Mouse (Mus musculus) gastrocnemius, adult 2 months (tissue): ENCODE measurements at regions not wholly inside any gene's neighbourhood (a gene's known extent, or its start where the extent isn't known, plus 50 kb on each side); places are given as distances from the start of the nearest gene placed in this dataset.

ENCODE experiments used
- DNase-seq: peaks from one replicate; pipeline ENCODE4 v3.0.0; 2022
- H3K27ac ChIP-seq: fragments of 200-600 bp; 2 replicates; pipeline ENCODE4 v1.8.1; 2022; ENCODE audit warnings: mild to moderate bottlenecking
- H3K4me3 ChIP-seq: fragments of 200-600 bp; 2 replicates; pipeline ENCODE4 v1.8.1; 2022; ENCODE audit warnings: mild to moderate bottlenecking, moderate library complexity
- CTCF ChIP-seq: fragments of 200-600 bp; IDR thresholded peaks from 2 replicates; pipeline ENCODE4 v1.8.1; 2022; ENCODE audit warnings: antibody characterized with exemption, mild to moderate bottlenecking, moderate library complexity
- intact Hi-C: fragments of 180-260 bp; cut with DNase I; formaldehyde crosslinking; loops from one replicate; pipeline ENCODE4 v1.15.1; 2025

DNA sequence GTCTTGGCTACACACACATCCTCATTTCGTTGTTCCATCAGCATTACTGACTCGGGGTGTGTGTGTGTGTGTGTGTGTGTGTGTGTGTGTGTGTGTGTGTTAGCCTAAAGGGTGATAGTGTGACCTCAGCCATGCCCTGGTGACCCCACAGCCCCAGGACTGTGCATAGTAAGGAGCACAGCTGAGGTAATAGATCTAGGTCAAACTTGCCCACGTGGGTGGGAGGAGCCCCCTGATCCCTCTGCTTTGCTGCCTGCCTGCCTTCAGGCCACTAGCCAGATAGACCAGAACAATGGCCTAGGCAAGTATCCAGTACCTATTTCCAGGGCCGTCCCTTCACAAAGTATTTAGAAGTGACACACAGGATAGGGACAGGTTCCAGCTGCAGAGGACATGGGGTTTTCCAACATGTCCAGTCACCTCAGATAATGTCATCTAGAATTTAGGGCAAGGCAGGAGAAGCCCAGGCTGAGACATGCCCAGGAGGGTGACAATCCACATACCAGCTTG, 70.6 kb upstream of the Nectin1 start:
- DNase-seq = peak; percentile 27

DNA sequence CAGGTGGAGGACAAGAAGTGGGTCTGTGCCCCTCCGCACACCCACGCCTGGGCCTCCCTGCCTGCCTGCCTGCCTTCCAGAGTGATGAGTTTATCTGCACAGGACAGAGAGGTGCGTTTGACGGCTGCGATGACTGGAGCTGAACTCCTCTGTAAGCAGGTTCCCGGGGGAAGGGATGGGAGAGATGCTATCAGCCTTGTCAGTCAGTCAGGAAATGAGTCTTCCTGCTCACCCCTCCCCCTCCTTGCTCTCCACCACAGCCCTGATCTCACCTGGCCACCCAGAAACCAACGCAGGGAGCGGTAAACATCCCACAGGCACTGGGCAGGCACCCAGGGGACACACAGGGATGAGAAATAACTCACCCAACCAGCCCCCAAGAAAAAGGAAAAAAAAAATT, 69.5 kb upstream of the Nectin1 start:
- Histone ChIP-seq H3K27ac (no peak overlapping the region), H3K4me3 (no peak overlapping the region)
- no peak for TF ChIP-seq CTCF
- no peak for DNase-seq
- intact Hi-C loops = no loop called here

More for the DNA sequence above, 70.6 kb upstream of the Nectin1 start:
- H3K4me3 ChIP-seq = no peak overlapping the region
- no peak overlapping the region for H3K27ac ChIP-seq
- intact Hi-C loops = no loop called here
- TF ChIP-seq CTCF = no peak

DNA sequence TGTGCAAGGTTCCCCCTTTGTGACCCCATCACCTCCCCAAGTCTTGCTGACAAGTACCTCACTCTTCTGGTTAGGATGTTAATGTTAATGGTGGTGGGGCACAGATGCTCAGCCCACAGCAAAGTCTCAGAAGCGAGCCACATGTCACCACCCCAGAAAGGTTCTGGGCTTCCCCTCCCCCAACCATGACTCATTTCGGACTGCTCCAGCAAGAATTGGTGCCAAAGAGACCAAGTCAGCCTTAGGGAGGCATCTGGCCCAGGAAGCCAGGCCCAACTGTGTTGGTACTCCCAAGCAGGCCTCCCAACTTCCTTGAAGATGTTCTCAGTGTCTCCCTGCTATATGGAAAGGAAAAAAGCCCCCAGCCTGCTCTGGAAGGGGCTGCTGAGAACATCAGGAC, 67.8 kb upstream of the Nectin1 start:
- Histone ChIP-seq H3K27ac (no peak overlapping the region), H3K4me3 (no peak overlapping the region)
- DNase-seq = no peak
- no peak for TF ChIP-seq CTCF
- intact Hi-C loops = no loop called here

DNA sequence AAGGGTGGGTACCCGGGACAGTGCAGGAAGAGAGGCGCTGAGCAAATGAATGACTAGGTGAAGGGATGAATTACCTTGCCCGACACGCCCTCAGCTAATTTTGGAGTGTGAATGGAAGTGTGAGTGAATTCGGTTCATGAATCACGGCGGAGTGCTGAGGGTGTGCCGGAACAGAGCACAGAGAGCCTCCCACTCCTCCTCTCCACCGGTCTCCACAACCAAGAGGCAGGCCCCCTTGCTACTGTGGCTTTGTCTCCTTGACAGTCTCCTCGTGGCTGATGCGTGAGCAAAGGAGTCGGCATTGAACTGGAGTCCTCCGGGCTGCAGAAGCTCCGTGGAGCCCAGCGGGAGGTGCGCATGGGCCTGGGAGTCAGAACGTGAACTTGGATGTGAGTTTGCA, 64.5 kb upstream of the Nectin1 start:
- intact Hi-C loops = no loop called here
- TF ChIP-seq CTCF = no peak

DNA sequence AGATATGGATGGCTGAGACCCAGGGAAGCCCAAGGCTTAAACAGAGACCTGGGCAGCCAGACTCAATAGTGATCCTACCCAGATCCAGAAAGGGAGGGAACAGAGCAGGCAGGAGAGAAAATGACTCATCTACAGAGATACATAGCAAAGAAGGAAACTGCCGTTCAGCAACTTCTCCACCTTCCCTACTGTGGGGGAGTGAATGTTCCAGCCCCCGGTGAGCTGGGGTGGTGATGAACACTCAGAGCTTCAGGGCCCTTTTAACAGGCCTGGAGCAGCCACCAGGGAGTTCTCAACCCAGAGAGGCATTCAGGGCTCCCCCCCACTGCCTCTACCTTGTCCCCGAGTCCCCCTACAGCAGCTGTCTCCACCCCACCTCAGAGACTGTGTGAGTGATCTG, 62.5 kb upstream of the Nectin1 start:
- no peak overlapping the region for H3K4me3 ChIP-seq
- no peak for TF ChIP-seq CTCF
- no peak overlapping the region for H3K27ac ChIP-seq
- intact Hi-C loops = no loop called here
- no peak for DNase-seq

More for the DNA sequence above, 64.5 kb upstream of the Nectin1 start:
- no peak for DNase-seq
- Histone ChIP-seq H3K4me3 (no peak overlapping the region), H3K27ac (no peak overlapping the region)

DNA sequence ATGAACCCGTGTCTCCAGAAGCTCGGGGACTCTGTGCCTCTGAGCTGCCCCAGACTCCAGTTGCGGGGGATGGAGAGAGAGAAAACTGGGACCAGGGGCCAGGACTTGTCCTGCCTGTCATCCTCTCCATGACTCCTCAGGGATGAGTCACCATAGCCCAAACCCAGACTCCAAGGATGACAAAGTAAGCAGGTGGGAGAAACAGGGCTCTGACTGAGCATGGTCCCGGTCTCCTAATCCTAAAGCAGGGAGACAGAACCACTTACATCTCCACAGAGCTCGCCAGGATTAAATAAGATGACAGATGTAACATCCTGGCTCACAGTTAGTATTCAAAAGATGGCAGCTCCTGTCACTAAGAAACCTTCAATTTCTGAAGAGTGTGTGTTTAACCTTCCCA, 61.7 kb upstream of the Nectin1 start:
- H3K27ac ChIP-seq = no peak overlapping the region
- no peak for DNase-seq
- intact Hi-C loops = no loop called here
- no peak overlapping the region for H3K4me3 ChIP-seq
- TF ChIP-seq CTCF = no peak

DNA sequence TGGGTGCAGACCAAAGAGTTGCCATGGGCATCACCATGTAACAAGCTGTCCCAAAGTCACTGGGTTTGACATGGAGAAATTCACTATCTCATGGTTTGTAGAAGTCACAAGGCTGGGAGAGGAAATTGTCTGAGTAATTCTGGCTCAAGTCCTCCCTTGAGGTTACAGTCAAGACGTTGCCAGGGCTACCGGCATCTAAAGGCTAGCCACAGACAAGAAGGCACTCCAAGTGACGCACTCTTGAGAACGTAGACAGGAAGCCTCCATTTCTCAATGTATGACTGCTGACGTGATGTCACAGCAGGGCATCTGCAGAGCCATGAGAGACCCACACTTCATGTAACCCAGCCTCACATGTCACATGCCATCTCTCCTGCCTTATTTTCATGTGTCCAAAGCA, 59.2 kb upstream of the Nectin1 start:
- Histone ChIP-seq H3K4me3 (no peak overlapping the region), H3K27ac (no peak overlapping the region)
- DNase-seq = no peak
- no peak for TF ChIP-seq CTCF
- intact Hi-C loops = no loop called here

DNA sequence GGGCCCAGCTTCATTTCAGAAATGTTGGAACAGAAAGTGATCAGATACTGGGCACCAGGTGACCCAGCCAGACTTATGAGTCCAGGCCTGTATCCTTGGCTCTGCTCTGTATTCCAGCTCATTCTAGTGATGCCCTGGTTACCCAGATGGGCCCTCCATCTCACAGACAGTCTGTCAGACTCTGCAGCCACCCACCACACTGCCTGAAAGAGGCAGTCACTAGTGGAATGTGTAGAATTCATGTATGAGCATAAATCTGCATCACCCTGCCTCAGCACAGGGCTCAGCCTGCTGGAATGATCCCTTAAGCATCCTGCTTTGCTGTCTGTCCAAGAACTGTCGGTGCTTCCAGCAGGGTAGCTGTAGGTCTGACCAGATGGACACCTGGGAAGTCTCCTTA, 51.8 kb upstream of the Nectin1 start:
- intact Hi-C loops = no loop called here
- no peak overlapping the region for H3K4me3 ChIP-seq
- no peak for TF ChIP-seq CTCF
- no peak for DNase-seq
- no peak overlapping the region for H3K27ac ChIP-seq

DNA sequence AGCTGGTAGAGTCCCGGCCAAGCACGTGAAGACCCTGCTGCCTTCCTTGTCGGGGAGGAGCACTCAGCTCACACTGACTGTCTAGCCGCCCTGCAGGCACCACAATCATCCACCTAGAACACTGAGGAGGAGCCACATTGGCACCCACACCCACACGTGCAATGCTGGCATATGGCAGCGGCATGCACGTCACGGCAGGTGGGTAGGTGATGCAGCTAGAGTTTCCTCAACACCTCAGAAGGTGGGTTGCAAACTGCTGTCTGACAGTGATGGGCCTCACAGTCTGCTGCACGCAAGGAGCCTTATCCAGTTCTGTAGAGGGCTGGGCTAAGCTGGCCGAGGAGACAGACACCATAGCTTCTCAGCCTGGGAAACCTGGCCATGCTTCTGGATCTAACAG, 51.2 kb upstream of the Nectin1 start:
- Histone ChIP-seq H3K27ac (no peak overlapping the region), H3K4me3 (no peak overlapping the region)
- intact Hi-C loops = no loop called here
- no peak for TF ChIP-seq CTCF
- DNase-seq = no peak
